Mouse (Mus musculus): ENCODE measurements around the gene Sema5a.
A peak's percentile ranks its signal among the peaks of the same experiment; 100 is the strongest.

GRCm38 (mm10) chr15:32401909-32402527, 157.4 kb downstream of the Sema5a start:
- TF ChIP-seq CTCF (IDR thresholded peaks at IDR 0.05; ENCODE audit: control insufficient read depth, insufficient read depth, insufficient read length) = no peak
- TF ChIP-seq MYOG (IDR thresholded peaks at IDR 0.05; ENCODE audit: control insufficient read depth, extremely low read depth, insufficient read length) = no peak
- TF ChIP-seq MYOD1 (IDR thresholded peaks at IDR 0.05; ENCODE audit: control insufficient read depth, insufficient read length, low read depth) = peak; percentile 82
- no peak for TF ChIP-seq CEBPB (IDR thresholded peaks at IDR 0.05; ENCODE audit: low read depth)
- no peak for TF ChIP-seq USF1 (IDR thresholded peaks at IDR 0.05; ENCODE audit: low read depth)
- TF ChIP-seq MAX (IDR thresholded peaks at IDR 0.05) = no peak
- TF ChIP-seq FOSL1 (IDR thresholded peaks at IDR 0.05; ENCODE audit: insufficient read depth, low read length, poor library complexity, severe bottlenecking) = peak; percentile 57
